Mouse (Mus musculus): ENCODE data around the gene Ubr3. TPM values are rescaled to one million over a fixed set of nuclear protein-coding genes. Genes with fewer than 3 reads are reported as not detected.
A peak's percentile ranks its signal among the peaks of the same experiment; 100 is the strongest.

The Ubr3 gene
- polyA plus RNA-seq, 1 experiment from 2014 or later, result 9.6 TPM

- Histone ChIP-seq H3K36me3 (ENCODE audit: control insufficient read depth, insufficient read depth) (peaks cover 10% of the 10 kb centered on the region; the same call in 1 of the 2 replicates), H3K4me1 (replicated peaks; ENCODE audit: control insufficient read depth, insufficient read depth, low read length) (no peaks in the 10 kb centered on the region), H3K4me3 (ENCODE audit: low read depth, low read length) (no peak overlapping the region), H3K27me3 (replicated peaks; ENCODE audit: control insufficient read depth, insufficient read depth, low read length) (no peaks in the 10 kb centered on the region), H3K9me3 (ENCODE audit: control insufficient read depth) (no peaks in the 10 kb centered on the region), H3K9ac (ENCODE audit: low read depth, low read length) (no peak overlapping the region), H3K4me2 (replicated peaks; ENCODE audit: low read depth) (no peak overlapping the region), H3K27ac (ENCODE audit: low read depth, low read length) (no peak overlapping the region)
- ATAC-seq, result no peak
- WGBS, result 78% methylated on average over 5 of the region's 5 CpGs
- TF ChIP-seq CTCF (IDR thresholded peaks at IDR 0.05; ENCODE audit: low read depth), result no peak
Observed at GRCm38 (mm10) chr2:69936331-69936730, 39.3 kb downstream of the Ubr3 start.

GRCm38 (mm10) chr2:69939226-69939625 lies 42.2 kb downstream of the Ubr3 start:
- no peak for TF ChIP-seq CTCF (IDR thresholded peaks at IDR 0.05; ENCODE audit: low read depth)
- H3K9ac ChIP-seq (ENCODE audit: low read depth, low read length), result no peak overlapping the region
- WGBS, result 84% methylated on average over 4 of the region's 4 CpGs
- no peak overlapping the region for H3K4me2 ChIP-seq (replicated peaks; ENCODE audit: low read depth)
- no peaks in the 10 kb centered on the region for H3K27me3 ChIP-seq (replicated peaks; ENCODE audit: control insufficient read depth, insufficient read depth, low read length)
- H3K27ac ChIP-seq (ENCODE audit: low read depth, low read length), result no peak overlapping the region
- no peak for ATAC-seq
- H3K36me3 ChIP-seq (ENCODE audit: control insufficient read depth, insufficient read depth), result peaks cover 10% of the 10 kb centered on the region; the same call in 1 of the 2 replicates
- H3K9me3 ChIP-seq (ENCODE audit: control insufficient read depth), result no peaks in the 10 kb centered on the region
- H3K4me3 ChIP-seq (ENCODE audit: low read depth, low read length), result no peak overlapping the region
- no peaks in the 10 kb centered on the region for H3K4me1 ChIP-seq (replicated peaks; ENCODE audit: control insufficient read depth, insufficient read depth, low read length)

GRCm38 (mm10) chr2:69939649-69940048 lies 42.6 kb downstream of the Ubr3 start:
- Histone ChIP-seq H3K4me2 (replicated peaks; ENCODE audit: low read depth) (no peak overlapping the region), H3K27me3 (replicated peaks; ENCODE audit: control insufficient read depth, insufficient read depth, low read length) (no peaks in the 10 kb centered on the region), H3K4me3 (ENCODE audit: low read depth, low read length) (no peak overlapping the region), H3K4me1 (replicated peaks; ENCODE audit: control insufficient read depth, insufficient read depth, low read length) (no peaks in the 10 kb centered on the region), H3K9ac (ENCODE audit: low read depth, low read length) (no peak overlapping the region), H3K9me3 (ENCODE audit: control insufficient read depth) (no peaks in the 10 kb centered on the region), H3K36me3 (ENCODE audit: control insufficient read depth, insufficient read depth) (peaks cover 10% of the 10 kb centered on the region; the same call in 1 of the 2 replicates), H3K27ac (ENCODE audit: low read depth, low read length) (no peak overlapping the region)
- ATAC-seq, result no peak
- no peak for TF ChIP-seq CTCF (IDR thresholded peaks at IDR 0.05; ENCODE audit: low read depth)
- 91% methylated on average over 5 of the region's 5 CpGs for WGBS

GRCm38 (mm10) chr2:69941391-69942030 lies 44.5 kb downstream of the Ubr3 start:
- H3K4me3 ChIP-seq (ENCODE audit: low read depth, low read length), result no peak overlapping the region
- H3K9ac ChIP-seq (ENCODE audit: low read depth, low read length), result no peak overlapping the region
- H3K9me3 ChIP-seq (ENCODE audit: control insufficient read depth), result no peaks in the 10 kb centered on the region
- no peak overlapping the region for H3K27ac ChIP-seq (ENCODE audit: low read depth, low read length)
- no peak for TF ChIP-seq CTCF (IDR thresholded peaks at IDR 0.05; ENCODE audit: low read depth)
- ATAC-seq, result no peak
- H3K27me3 ChIP-seq (replicated peaks; ENCODE audit: control insufficient read depth, insufficient read depth, low read length), result no peaks in the 10 kb centered on the region
- no peak overlapping the region for H3K4me2 ChIP-seq (replicated peaks; ENCODE audit: low read depth)
- peaks cover 15% of the 10 kb centered on the region for H3K36me3 ChIP-seq (ENCODE audit: control insufficient read depth, insufficient read depth)
- no peaks in the 10 kb centered on the region for H3K4me1 ChIP-seq (replicated peaks; ENCODE audit: control insufficient read depth, insufficient read depth, low read length)
- 88% methylated on average over 4 of the region's 4 CpGs for WGBS

- Histone ChIP-seq H3K9me3 (ENCODE audit: control insufficient read depth) (no peaks in the 10 kb centered on the region), H3K4me3 (ENCODE audit: low read depth, low read length) (no peak overlapping the region), H3K9ac (ENCODE audit: low read depth, low read length) (no peak overlapping the region), H3K27me3 (replicated peaks; ENCODE audit: control insufficient read depth, insufficient read depth, low read length) (no peaks in the 10 kb centered on the region), H3K27ac (ENCODE audit: low read depth, low read length) (no peak overlapping the region), H3K4me2 (replicated peaks; ENCODE audit: low read depth) (no peak overlapping the region), H3K36me3 (ENCODE audit: control insufficient read depth, insufficient read depth) (peaks cover 31% of the 10 kb centered on the region), H3K4me1 (replicated peaks; ENCODE audit: control insufficient read depth, insufficient read depth, low read length) (no peaks in the 10 kb centered on the region)
- 78% methylated on average over 8 of the region's 8 CpGs for WGBS
- no peak for ATAC-seq
- no peak for TF ChIP-seq CTCF (IDR thresholded peaks at IDR 0.05; ENCODE audit: low read depth)
Observed at GRCm38 (mm10) chr2:69952849-69953248, 55.8 kb downstream of the Ubr3 start.

GRCm38 (mm10) chr2:69955635-69956034 lies 58.6 kb downstream of the Ubr3 start:
- 45% methylated on average over 2 of the region's 2 CpGs for WGBS
- Histone ChIP-seq H3K4me3 (ENCODE audit: low read depth, low read length) (no peak overlapping the region), H3K9ac (ENCODE audit: low read depth, low read length) (no peak overlapping the region), H3K4me2 (replicated peaks; ENCODE audit: low read depth) (no peak overlapping the region), H3K4me1 (replicated peaks; ENCODE audit: control insufficient read depth, insufficient read depth, low read length) (no peaks in the 10 kb centered on the region), H3K27ac (ENCODE audit: low read depth, low read length) (no peak overlapping the region), H3K36me3 (ENCODE audit: control insufficient read depth, insufficient read depth) (peaks cover 19% of the 10 kb centered on the region), H3K9me3 (ENCODE audit: control insufficient read depth) (no peaks in the 10 kb centered on the region), H3K27me3 (replicated peaks; ENCODE audit: control insufficient read depth, insufficient read depth, low read length) (no peaks in the 10 kb centered on the region)
- ATAC-seq, result no peak
- TF ChIP-seq CTCF (IDR thresholded peaks at IDR 0.05; ENCODE audit: low read depth), result peak; percentile 74

Measured in intestine, postnatal 0 days (tissue).